Mouse (Mus musculus): ENCODE data around the gene Hmgcll1. TPM values are rescaled to one million over a fixed set of nuclear protein-coding genes. Genes with fewer than 3 reads are reported as not detected.

Hmgcll1 gene
- polyA plus RNA-seq, 1 experiment from 2014 or later = 24.4 TPM

DNA sequence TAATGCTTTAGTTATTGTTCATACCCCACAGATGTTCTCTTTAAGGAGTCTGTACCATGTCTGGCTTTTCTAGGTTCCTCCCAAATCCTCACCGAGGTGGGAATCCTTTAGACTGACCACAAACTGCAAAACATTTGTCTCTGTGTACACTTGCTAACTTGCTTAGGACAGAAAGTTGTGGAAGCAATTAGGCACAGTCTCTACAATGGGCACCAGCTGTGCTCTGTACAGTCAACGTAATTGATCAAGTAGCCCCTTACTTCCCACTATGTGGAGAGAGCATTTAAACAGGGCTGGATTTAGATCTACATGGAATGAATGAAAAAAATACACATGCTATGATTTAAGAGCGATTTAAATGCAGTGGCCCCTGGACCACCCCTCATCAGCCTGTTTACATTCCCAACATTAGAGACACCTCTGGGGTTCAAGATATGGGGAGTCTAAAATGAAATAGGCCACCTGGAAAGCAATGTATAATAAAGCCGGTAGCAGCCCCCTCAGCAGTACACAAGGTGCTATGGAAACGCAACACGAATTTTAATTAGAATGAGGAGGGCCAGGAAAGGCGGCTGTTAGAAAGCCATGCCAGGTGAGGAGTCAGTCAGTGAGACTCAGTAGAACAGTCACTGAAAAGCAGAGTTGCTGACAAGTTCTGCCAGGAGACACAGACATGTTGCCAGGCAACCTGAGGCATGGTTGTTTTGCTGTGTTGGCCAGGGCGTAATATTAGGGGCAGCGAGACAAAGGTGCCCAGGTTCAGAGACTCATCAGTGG is 23.9 kb downstream of the Hmgcll1 start:
- ATAC-seq = 0 out of 2 replicates have a peak, but pooled peaks have one; percentile 60
- WGBS = 56% methylated on average over 9 of the region's 9 CpGs

DNA sequence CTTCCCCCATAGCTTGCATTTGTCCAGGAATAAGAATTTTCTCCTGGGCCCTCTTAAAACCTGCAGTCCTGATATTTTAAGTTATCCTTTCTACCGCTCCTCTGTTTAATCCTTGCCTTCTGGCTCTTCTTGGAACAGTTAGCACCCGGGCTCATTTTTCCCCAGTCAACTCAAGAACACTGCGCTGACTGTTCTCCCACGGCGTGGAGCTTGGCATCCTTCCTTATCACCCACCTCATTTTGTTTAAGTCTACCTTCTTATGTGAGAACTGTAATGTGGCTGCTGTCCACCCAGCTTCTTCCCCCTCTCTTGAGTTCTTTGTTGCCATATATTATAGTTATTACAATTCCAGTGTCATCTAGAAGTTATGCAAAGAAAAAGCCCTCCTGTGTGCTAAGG is 25.1 kb downstream of the Hmgcll1 start:
- Histone ChIP-seq H3K4me2 (ENCODE audit: low read length) (no peak overlapping the region), H3K27me3 (ENCODE audit: control insufficient read depth, insufficient read depth, low read depth, low read length) (no peaks in the 10 kb centered on the region), H3K4me3 (ENCODE audit: low read depth, low read length) (no peak overlapping the region), H3K9me3 (replicated peaks; ENCODE audit: control insufficient read depth, low read length, poor library complexity, severe bottlenecking) (no peaks in the 10 kb centered on the region), H3K9ac (ENCODE audit: low read depth, low read length) (no peak overlapping the region), H3K27ac (ENCODE audit: low read length) (no peak overlapping the region), H3K36me3 (ENCODE audit: control insufficient read depth, insufficient read depth, low read length) (no peaks in the 10 kb centered on the region), H3K4me1 (ENCODE audit: control insufficient read depth, insufficient read depth, low read length) (peaks cover 4% of the 10 kb centered on the region; the same call in 1 of the 2 replicates)
- WGBS = 90% methylated on average over 5 of the region's 5 CpGs
- ATAC-seq = no peak

More for the DNA sequence above, 23.9 kb downstream of the Hmgcll1 start:
- H3K9ac ChIP-seq (ENCODE audit: low read depth, low read length) = no peak overlapping the region
- H3K27me3 ChIP-seq (ENCODE audit: control insufficient read depth, insufficient read depth, low read depth, low read length) = no peaks in the 10 kb centered on the region
- no peak overlapping the region for H3K4me2 ChIP-seq (ENCODE audit: low read length)
- H3K36me3 ChIP-seq (ENCODE audit: control insufficient read depth, insufficient read depth, low read length) = no peaks in the 10 kb centered on the region
- no peak overlapping the region for H3K4me3 ChIP-seq (ENCODE audit: low read depth, low read length)
- no peaks in the 10 kb centered on the region for H3K9me3 ChIP-seq (replicated peaks; ENCODE audit: control insufficient read depth, low read length, poor library complexity, severe bottlenecking)
- H3K4me1 ChIP-seq (ENCODE audit: control insufficient read depth, insufficient read depth, low read length) = peaks cover 4% of the 10 kb centered on the region; the same call in 1 of the 2 replicates
- no peak overlapping the region for H3K27ac ChIP-seq (ENCODE audit: low read length)

DNA sequence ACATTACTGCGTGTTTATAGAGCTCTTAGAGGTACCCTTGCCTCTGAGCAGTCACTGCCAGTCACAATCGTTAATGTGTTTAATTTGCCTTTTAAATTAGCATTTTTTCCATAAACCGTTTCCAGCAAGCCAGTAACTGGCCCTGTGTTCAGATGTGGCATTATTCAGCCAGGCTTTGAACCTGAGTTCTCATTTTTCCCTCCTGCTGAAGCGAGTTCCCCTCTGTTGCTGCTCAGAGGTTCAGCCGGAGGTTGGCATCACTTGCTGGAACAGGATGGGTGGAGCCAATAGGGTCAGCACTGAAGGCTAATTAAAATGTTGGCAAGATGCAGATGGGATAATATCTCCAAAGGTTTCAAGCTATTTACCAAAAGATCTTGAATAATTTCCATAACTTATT is 28.7 kb downstream of the Hmgcll1 start:
- H3K4me2 ChIP-seq (ENCODE audit: low read length) = no peak overlapping the region
- H3K4me3 ChIP-seq (ENCODE audit: low read depth, low read length) = no peak overlapping the region
- H3K36me3 ChIP-seq (ENCODE audit: control insufficient read depth, insufficient read depth, low read length) = no peaks in the 10 kb centered on the region
- WGBS = 45% methylated on average over 5 of the region's 5 CpGs
- H3K9ac ChIP-seq (ENCODE audit: low read depth, low read length) = no peak overlapping the region
- H3K9me3 ChIP-seq (replicated peaks; ENCODE audit: control insufficient read depth, low read length, poor library complexity, severe bottlenecking) = no peaks in the 10 kb centered on the region
- no peak overlapping the region for H3K27ac ChIP-seq (ENCODE audit: low read length)
- peaks cover 4% of the 10 kb centered on the region; the same call in 1 of the 2 replicates for H3K4me1 ChIP-seq (ENCODE audit: control insufficient read depth, insufficient read depth, low read length)
- no peak for ATAC-seq
- no peaks in the 10 kb centered on the region for H3K27me3 ChIP-seq (ENCODE audit: control insufficient read depth, insufficient read depth, low read depth, low read length)

DNA sequence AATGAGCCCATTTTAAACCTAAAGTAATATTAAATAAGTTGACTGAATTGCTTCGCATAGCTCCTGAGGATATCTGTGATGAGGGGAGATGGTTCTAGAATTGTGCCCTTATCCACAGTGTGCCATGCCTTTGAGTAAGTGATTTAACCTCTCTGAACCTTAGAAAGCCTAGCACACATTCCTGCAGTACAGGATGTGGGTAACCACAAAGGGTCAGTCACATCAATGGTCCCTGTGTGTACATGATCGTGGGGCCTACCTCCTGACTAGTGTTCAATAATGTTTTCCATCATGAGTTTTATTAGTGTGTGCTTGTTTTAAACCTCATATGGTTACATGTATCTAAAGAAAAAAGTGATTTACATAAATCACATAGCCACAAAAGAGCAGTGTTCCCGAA is 46.3 kb downstream of the Hmgcll1 start:
- no peaks in the 10 kb centered on the region for H3K4me1 ChIP-seq (ENCODE audit: control insufficient read depth, insufficient read depth, low read length)
- ATAC-seq = 0 out of 2 replicates have a peak, but pooled peaks have one; percentile 36
- WGBS = 64% methylated on average over 3 of the region's 3 CpGs
- H3K4me2 ChIP-seq (ENCODE audit: low read length) = no peak overlapping the region
- no peaks in the 10 kb centered on the region for H3K9me3 ChIP-seq (replicated peaks; ENCODE audit: control insufficient read depth, low read length, poor library complexity, severe bottlenecking)
- H3K27me3 ChIP-seq (ENCODE audit: control insufficient read depth, insufficient read depth, low read depth, low read length) = no peaks in the 10 kb centered on the region
- H3K36me3 ChIP-seq (ENCODE audit: control insufficient read depth, insufficient read depth, low read length) = no peaks in the 10 kb centered on the region
- H3K9ac ChIP-seq (ENCODE audit: low read depth, low read length) = no peak overlapping the region
- no peak overlapping the region for H3K4me3 ChIP-seq (ENCODE audit: low read depth, low read length)
- no peak overlapping the region for H3K27ac ChIP-seq (ENCODE audit: low read length)

DNA sequence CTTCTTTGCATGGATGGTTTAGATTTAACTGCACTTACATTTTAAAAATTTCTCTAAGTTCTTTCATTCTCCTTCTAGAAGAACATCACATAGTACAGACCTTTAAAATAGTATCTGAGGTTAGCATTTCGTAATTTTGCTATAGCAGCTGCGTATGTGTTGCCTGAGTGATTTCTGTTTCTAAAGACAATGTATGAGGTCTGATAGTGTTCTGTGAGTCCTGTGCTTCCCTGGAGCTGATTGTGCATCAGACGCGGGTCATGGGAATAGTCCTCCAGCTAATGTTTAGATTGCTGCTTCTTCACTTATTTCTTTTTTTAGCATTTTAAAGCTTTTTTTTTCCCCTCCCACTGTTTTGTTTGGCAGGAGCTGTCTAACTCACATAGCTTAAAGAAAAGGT is 46.8 kb downstream of the Hmgcll1 start:
- Histone ChIP-seq H3K27ac (ENCODE audit: low read length) (no peak overlapping the region), H3K27me3 (ENCODE audit: control insufficient read depth, insufficient read depth, low read depth, low read length) (no peaks in the 10 kb centered on the region), H3K4me2 (ENCODE audit: low read length) (no peak overlapping the region), H3K9me3 (replicated peaks; ENCODE audit: control insufficient read depth, low read length, poor library complexity, severe bottlenecking) (no peaks in the 10 kb centered on the region), H3K4me3 (ENCODE audit: low read depth, low read length) (no peak overlapping the region), H3K36me3 (ENCODE audit: control insufficient read depth, insufficient read depth, low read length) (no peaks in the 10 kb centered on the region), H3K4me1 (ENCODE audit: control insufficient read depth, insufficient read depth, low read length) (no peaks in the 10 kb centered on the region), H3K9ac (ENCODE audit: low read depth, low read length) (no peak overlapping the region)
- WGBS = 74% methylated on average over 4 of the region's 4 CpGs
- ATAC-seq = no peak

DNA sequence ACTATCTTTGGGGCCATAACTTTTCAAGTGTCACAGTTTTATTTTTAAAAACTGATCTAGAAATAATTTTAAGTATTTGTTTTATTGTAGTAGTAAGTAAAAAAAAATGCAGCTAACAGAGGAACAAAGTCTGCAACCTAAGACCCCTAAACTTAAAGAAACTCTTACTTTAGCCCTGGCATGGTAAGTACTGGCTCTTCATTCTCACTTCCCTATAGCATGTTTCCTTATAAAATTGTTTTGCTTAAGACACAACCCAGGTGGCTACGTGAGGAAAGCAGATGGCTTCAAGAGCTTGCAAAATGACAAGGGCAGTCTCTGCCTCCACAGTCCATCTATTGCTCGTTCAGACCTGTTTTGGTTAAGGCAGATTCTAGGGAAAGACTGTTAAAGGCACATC is 49.5 kb downstream of the Hmgcll1 start:
- no peak overlapping the region for H3K27ac ChIP-seq (ENCODE audit: low read length)
- no peak overlapping the region for H3K9ac ChIP-seq (ENCODE audit: low read depth, low read length)
- H3K4me1 ChIP-seq (ENCODE audit: control insufficient read depth, insufficient read depth, low read length) = no peaks in the 10 kb centered on the region
- no peaks in the 10 kb centered on the region for H3K36me3 ChIP-seq (ENCODE audit: control insufficient read depth, insufficient read depth, low read length)
- no peak overlapping the region for H3K4me3 ChIP-seq (ENCODE audit: low read depth, low read length)
- no peak overlapping the region for H3K4me2 ChIP-seq (ENCODE audit: low read length)
- ATAC-seq = no peak
- no peaks in the 10 kb centered on the region for H3K9me3 ChIP-seq (replicated peaks; ENCODE audit: control insufficient read depth, low read length, poor library complexity, severe bottlenecking)
- WGBS = 72% methylated on average over 2 of the region's 2 CpGs
- no peaks in the 10 kb centered on the region for H3K27me3 ChIP-seq (ENCODE audit: control insufficient read depth, insufficient read depth, low read depth, low read length)

DNA sequence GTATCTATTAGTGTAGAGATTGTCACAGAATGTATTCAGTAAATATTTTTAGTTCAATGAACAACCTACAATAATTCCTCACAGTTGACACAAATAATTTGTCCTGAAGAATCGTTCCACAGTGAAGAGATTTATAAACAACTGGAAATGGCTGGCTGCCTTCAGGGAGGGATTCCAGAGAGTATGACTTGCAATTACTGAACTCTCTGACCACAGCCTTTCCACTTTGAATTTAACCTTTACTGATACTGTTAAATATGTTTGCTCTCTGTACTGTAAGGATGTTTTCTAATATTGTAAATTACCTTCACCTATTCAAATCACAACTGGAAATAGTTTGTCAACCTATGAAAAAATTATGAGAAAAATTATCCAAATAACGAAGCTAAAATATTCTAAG is 76.9 kb downstream of the Hmgcll1 start:
- no peak overlapping the region for H3K4me2 ChIP-seq (ENCODE audit: low read length)
- WGBS = 73% methylated on average over 2 of the region's 2 CpGs
- ATAC-seq = no peak
- no peak overlapping the region for H3K27ac ChIP-seq (ENCODE audit: low read length)
- H3K4me1 ChIP-seq (ENCODE audit: control insufficient read depth, insufficient read depth, low read length) = no peaks in the 10 kb centered on the region
- no peak overlapping the region for H3K9ac ChIP-seq (ENCODE audit: low read depth, low read length)
- H3K9me3 ChIP-seq (replicated peaks; ENCODE audit: control insufficient read depth, low read length, poor library complexity, severe bottlenecking) = no peaks in the 10 kb centered on the region
- no peaks in the 10 kb centered on the region for H3K36me3 ChIP-seq (ENCODE audit: control insufficient read depth, insufficient read depth, low read length)
- H3K27me3 ChIP-seq (ENCODE audit: control insufficient read depth, insufficient read depth, low read depth, low read length) = no peaks in the 10 kb centered on the region
- no peak overlapping the region for H3K4me3 ChIP-seq (ENCODE audit: low read depth, low read length)

DNA sequence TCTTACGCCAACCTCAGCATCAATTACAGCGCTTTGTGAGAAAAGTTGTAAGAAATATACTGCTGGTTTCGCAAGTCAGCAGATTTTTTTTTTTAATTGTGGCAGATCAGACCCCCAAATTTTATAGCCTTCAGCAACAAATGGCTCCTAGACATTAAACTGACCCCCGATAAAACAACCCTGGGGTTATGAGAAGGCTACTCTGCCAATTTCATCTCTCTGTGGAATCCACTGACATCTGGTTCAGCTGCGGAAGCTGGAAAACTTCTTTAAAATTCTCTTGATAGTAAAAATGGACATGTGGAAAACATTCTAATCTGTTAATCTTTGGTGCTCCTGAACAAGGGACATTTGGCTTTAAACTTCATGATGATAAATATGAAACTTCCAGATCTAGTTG is 82.6 kb downstream of the Hmgcll1 start:
- no peak for ATAC-seq
- Histone ChIP-seq H3K27me3 (ENCODE audit: control insufficient read depth, insufficient read depth, low read depth, low read length) (no peaks in the 10 kb centered on the region), H3K36me3 (ENCODE audit: control insufficient read depth, insufficient read depth, low read length) (no peaks in the 10 kb centered on the region), H3K27ac (ENCODE audit: low read length) (no peak overlapping the region), H3K4me1 (ENCODE audit: control insufficient read depth, insufficient read depth, low read length) (no peaks in the 10 kb centered on the region), H3K9ac (ENCODE audit: low read depth, low read length) (no peak overlapping the region), H3K4me2 (ENCODE audit: low read length) (no peak overlapping the region), H3K9me3 (replicated peaks; ENCODE audit: control insufficient read depth, low read length, poor library complexity, severe bottlenecking) (no peaks in the 10 kb centered on the region), H3K4me3 (ENCODE audit: low read depth, low read length) (no peak overlapping the region)
- WGBS = 92% methylated on average over 5 of the region's 5 CpGs

DNA sequence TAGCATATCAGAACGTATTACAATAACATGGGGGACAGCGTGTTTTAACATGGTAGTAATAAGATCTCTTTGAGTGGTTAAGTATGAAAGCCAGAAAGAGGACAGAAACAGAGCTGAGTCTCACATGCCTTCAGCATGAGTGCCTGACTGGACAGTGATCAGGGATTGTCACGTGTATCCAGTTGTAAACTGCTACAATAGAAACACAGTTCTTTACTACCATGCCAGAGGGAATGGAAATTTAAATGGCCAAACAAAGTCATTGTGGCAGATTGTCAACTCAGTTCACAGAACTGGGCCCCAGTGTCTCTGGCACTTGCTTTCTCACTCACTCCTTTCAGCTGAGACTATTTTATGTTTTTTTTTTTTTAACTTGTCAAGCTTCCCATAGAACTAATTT is 85.3 kb downstream of the Hmgcll1 start:
- Histone ChIP-seq H3K27me3 (ENCODE audit: control insufficient read depth, insufficient read depth, low read depth, low read length) (no peaks in the 10 kb centered on the region), H3K9me3 (replicated peaks; ENCODE audit: control insufficient read depth, low read length, poor library complexity, severe bottlenecking) (no peaks in the 10 kb centered on the region), H3K4me3 (ENCODE audit: low read depth, low read length) (no peak overlapping the region), H3K9ac (ENCODE audit: low read depth, low read length) (no peak overlapping the region), H3K4me1 (ENCODE audit: control insufficient read depth, insufficient read depth, low read length) (no peaks in the 10 kb centered on the region), H3K4me2 (ENCODE audit: low read length) (no peak overlapping the region), H3K36me3 (ENCODE audit: control insufficient read depth, insufficient read depth, low read length) (no peaks in the 10 kb centered on the region), H3K27ac (ENCODE audit: low read length) (no peak overlapping the region)
- WGBS = 83% methylated on average over 3 of the region's 3 CpGs
- no peak for ATAC-seq
